Mouse (Mus musculus) left cerebral cortex, postnatal 14 days (tissue): ENCODE measurements around the gene Wfdc9. TPM values are rescaled to one million over a fixed set of nuclear protein-coding genes. Genes with fewer than 3 reads are reported as not detected.
"Not testable (repeated sequence)": the region's sequence is repeated elsewhere in the genome, so short reads cannot be mapped to it uniquely, and the experiment has no call there.

Experiments
- DNase-seq, 2 experiments: peaks; one replicate each; pipeline ENCODE4 v3.0.0; 2021 to 2022; ENCODE audit warnings: low spot score in 2 of 2, mixed read lengths in 1 of 2
- intact Hi-C: fragments of 180-260 bp; cut with DNase I; formaldehyde crosslinking; loops from one replicate; pipeline ENCODE4 v1.15.1; 2025
- total RNA-seq, 2 experiments: library from RNA; stranded (reverse); gene quantifications; 2 replicates each; pipeline ENCODE4 v1.2.3; 2021

Wfdc9 gene
- total RNA-seq, 2 experiments from 2014 or later, result not detected

DNA sequence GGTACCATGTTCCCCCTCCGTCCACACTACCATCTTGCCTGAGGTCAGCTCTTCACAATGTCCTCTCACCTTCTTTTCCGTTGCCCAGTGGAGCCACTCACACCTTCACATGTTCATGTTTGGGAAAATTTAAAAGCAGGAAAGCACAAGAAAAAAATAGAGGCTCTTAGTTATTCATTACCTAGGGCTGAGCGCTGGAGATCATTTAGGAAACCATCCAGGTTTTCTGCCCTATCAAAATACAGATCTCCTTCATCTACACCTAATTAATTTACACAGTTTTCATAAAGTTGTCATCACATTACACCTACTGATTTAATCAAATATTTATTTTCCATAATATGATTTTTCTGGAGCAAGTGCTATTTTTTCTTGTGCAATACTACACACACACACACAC lies 17.7 kb downstream of the Wfdc9 start, which contains the start of gene Wfdc16:
Gene Wfdc16 (minus strand): TSS at position 101 of the 400 bp plus-strand sequence.
- DNase-seq, result no peak
- intact Hi-C loops, result no loop called here

DNA sequence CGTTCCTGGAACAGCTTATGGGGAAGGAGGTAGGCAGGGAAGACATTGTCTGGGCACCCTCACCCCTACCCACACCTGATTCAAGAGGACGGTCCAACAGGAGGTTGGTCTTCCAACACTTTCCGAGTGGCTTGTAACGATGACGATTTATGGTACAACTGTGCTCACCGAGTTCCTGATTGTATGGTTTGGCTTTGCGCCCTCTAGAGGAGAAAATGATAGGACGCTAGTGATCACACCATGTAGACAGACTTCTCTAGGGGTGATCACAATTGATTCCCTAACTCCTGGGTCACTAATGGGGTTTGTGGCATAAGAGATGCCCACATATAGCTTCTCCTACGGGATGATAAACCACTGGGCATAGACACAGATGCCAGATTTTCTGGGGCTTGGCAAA lies 21.1 kb downstream of the Wfdc9 start:
- intact Hi-C loops, result no loop called here
- DNase-seq, result no peak

DNA sequence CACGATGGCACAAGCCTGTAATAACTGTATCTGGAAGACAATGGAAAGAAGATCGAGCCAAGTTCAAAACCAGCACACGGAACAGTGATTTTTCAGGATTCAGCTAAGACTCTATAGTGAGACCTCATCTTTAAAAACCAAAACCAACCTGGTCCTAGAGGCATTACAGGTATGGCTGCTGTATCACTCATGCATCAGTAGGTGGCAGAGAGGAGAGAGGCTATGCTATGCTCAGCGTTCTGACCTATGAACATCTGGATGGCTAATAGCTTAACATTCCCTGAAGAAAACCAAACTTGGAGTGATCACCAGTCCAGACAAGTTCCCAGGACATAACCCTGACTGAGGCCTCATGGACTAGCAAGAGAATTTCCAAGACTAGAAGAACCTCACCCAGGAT lies 34.6 kb downstream of the Wfdc9 start:
- intact Hi-C loops, result no loop called here
- no peak for DNase-seq

DNA sequence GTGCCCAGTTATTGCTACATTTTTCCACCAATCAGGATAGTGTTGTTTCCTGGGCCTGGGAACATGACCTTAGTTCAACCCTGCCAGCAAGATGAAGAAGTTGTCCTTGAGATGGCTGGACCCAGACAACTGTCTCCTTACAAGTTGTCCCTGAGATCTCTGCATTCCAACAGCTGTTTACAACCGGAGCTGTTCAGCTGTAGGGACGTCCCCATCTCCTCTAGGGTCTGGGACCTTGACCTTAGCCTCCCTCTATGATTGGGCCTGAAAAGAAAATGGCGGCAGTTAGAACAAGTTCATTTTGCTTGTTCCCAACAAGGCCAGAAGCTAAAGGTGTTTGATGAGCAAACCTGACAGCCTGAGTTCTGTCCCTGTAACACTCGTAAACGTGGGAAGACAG lies 37.3 kb downstream of the Wfdc9 start:
- intact Hi-C loops, result no loop called here
- no peak for DNase-seq

DNA sequence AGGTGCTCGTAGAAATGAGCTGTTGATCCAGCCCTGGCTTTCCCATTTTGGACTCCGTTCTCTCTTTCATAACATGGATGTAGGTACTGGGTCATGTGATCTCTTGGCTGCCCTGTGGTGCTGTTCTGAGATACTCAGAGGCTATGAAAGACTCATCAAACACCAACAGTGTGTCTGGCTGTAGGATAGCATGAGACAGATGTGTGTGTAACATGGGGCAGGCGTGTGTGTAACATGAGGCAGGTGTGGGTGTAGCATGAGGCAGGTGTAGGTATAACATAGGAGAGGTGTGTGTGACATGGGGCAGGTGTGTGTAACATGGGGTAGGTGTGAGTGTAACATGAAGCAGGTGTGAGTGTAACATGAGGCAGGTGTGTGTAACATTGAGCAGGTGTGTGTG lies 41.0 kb downstream of the Wfdc9 start:
- no peak for DNase-seq
- intact Hi-C loops, result no loop called here

DNA sequence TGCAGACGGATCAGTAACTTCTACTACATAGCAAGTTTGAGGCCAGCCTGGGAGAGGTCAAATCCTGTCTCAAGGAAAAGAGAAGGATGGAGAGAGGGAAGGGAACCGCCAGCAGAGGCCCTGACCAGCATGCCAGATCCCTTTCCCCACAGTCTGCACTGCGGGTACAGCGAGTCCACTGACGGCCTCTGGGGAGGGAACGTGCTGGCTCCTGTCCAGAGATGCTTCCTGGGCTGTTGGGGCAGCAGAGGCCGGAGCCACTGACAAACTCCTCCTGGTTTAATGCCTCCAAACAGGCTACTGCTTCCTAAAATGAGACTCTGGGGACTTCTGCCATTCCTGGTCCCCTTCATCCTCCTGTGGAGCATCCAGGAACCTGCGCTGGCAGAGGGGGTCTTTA lies 42.9 kb downstream of the Wfdc9 start, which contains the start of the genes Wfdc6b and Wfdc8:
Gene Wfdc6b (plus strand): TSS at position 52 of the 400 bp plus-strand sequence.
Gene Wfdc8 (minus strand): TSS at position 156 of the 400 bp plus-strand sequence.
- intact Hi-C loops, DNase-seq: not testable (repeated sequence)

DNA sequence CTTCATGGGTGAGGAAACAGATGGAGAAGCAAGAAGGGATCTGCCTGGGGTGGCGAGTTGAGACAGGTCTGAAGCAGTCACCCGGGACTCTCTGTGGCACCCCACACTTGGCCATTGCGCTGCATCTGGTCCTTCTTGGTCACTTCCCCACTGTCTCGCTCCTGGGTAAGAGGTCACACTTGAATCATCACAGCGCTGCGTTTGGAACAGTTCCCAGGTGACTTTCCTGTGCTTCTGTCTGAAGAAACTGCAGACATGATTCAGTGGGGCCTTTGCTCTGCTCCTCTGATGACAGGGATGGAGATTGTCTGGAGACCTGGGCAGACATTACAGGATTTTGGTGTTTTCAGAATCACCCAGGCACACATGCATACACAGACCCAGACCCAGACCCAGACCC lies 47.6 kb downstream of the Wfdc9 start:
- no peak for DNase-seq
- intact Hi-C loops, result no loop called here

DNA sequence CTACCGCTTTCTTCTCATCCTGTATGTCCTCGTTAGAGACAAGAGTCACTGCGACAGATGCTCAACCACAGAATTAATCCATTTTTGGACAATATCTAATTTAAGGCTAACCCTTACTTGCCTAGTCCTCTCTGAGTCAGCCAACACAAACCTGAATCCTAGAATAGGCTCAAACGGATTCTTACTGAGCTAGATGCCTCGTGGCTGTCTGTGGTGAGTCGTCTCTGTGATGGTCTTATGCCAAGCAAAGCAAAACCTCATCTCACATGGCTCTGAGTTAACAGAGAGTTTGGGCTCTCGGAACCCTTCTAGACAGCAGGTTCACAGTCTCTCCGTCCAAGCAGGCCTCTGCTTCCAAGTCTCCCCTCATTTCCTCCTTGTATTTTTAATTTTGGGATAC lies 52.0 kb downstream of the Wfdc9 start:
- no peak for DNase-seq
- intact Hi-C loops, result no loop called here

DNA sequence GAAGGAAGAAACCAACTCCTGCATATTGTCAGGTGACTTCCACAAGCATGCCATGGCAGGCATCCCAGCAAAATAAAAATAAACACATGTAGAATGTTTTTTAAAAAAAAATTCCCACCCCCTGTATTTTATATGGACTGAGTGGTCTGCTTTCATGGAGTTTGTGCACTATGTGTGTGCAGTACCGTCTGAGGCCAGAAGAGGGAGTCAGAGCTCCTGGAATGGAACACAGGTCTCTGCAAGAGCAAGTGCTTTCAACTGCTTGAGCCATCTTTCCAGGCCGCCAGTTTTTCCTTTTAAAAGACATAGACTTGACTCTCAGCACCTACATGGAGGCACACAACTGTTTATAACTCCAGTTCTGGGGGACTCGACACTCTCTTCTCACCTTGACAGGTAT lies 52.9 kb downstream of the Wfdc9 start:
- no peak for DNase-seq
- intact Hi-C loops, result no loop called here

DNA sequence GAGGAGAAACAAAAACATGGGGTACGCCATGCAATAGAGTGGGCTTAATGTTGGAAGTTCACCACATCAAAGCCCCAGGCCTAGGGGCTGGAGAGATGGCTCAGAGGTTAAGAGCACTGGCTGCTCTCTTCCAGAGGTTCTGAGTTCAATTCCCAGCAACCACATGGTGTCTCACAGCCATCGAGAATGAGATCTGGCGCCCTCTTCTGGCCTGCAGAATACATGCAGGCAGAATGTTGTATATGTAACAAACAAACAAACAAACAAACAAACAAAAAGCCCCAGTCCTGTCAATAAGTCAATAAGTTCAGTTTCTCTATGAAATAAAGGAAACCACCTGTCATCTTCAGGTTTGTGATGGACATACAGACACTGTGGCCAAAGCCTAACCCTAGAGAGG lies 56.2 kb downstream of the Wfdc9 start:
- DNase-seq, result no peak
- intact Hi-C loops, result no loop called here

Other genes with a start within 250 kb of the Wfdc9 start
- gene Sdc4, start 212.7 kb downstream of the Wfdc9 start, total RNA-seq, result 10 to 100 TPM; 60.0 to 79.0 TPM
- gene Sys1, start 199.6 kb downstream of the Wfdc9 start, total RNA-seq, result 10 to 100 TPM; 38.0 to 44.4 TPM
- gene Gm20458, start 195.6 kb downstream of the Wfdc9 start, total RNA-seq, result 10 to 100 TPM in 1 of 2 experiments, 1 to 10 TPM in 1; 1.9 to 12.2 TPM
- gene Trp53tg5, start 182.9 kb downstream of the Wfdc9 start, total RNA-seq, result not detected
- 100 to 1,000 TPM; 112 to 116 TPM for gene Dbndd2, start 170.5 kb downstream of the Wfdc9 start, total RNA-seq
- 100 to 1,000 TPM; 115 to 122 TPM for gene Pigt, start 159.1 kb downstream of the Wfdc9 start, total RNA-seq
- gene Wfdc2, start 94.2 kb downstream of the Wfdc9 start, total RNA-seq, result 1 to 10 TPM; 1.0 to 1.6 TPM
- gene Spint3, start 83.1 kb downstream of the Wfdc9 start, total RNA-seq, result not detected
- under 1 TPM; 0.72 to 0.92 TPM for gene Wfdc6a, start 71.1 kb downstream of the Wfdc9 start, total RNA-seq
- not detected for gene Eppin, start 63.0 kb downstream of the Wfdc9 start, total RNA-seq
- not detected for gene Wfdc6b, start 43.1 kb downstream of the Wfdc9 start, total RNA-seq
- not detected for gene Wfdc8, start 43.0 kb downstream of the Wfdc9 start, total RNA-seq
- gene Wfdc16, start 17.8 kb downstream of the Wfdc9 start, total RNA-seq, result not detected
- gene Wfdc10, start 537 bp downstream of the Wfdc9 start, total RNA-seq, result not detected
- gene Wfdc11, start 17.5 kb upstream of the Wfdc9 start, total RNA-seq, result not detected
- gene Wfdc13, start 28.5 kb upstream of the Wfdc9 start, total RNA-seq, result not detected
- gene Spint4, start 41.9 kb upstream of the Wfdc9 start, total RNA-seq, result not detected
- gene Spint5, start 58.7 kb upstream of the Wfdc9 start, total RNA-seq, result not detected
- gene Wfdc3, start 89.3 kb upstream of the Wfdc9 start, total RNA-seq, result 1 to 10 TPM in 1 of 2 experiments, under 1 TPM in 1; 0.92 to 1.1 TPM
- gene Dnttip1, start 89.4 kb upstream of the Wfdc9 start, total RNA-seq, result 10 to 100 TPM; 32.8 to 35.6 TPM
- gene Ube2c, start 113.3 kb upstream of the Wfdc9 start, total RNA-seq, result 1 to 10 TPM; 2.0 to 3.0 TPM
- gene Tnnc2, start 123.4 kb upstream of the Wfdc9 start, total RNA-seq, result 1 to 10 TPM in 1 of 2 experiments, not detected in 1; 1.1 TPM
- 10 to 100 TPM; 46.0 to 46.8 TPM for gene Snx21, start 129.2 kb upstream of the Wfdc9 start, total RNA-seq
- 10 to 100 TPM; 25.8 to 27.7 TPM for gene Acot8, start 148.3 kb upstream of the Wfdc9 start, total RNA-seq
- 1 to 10 TPM; 7.7 to 8.3 TPM for gene Zswim3, start 148.5 kb upstream of the Wfdc9 start, total RNA-seq
- gene Zswim1, start 166.1 kb upstream of the Wfdc9 start, total RNA-seq, result 10 to 100 TPM; 21.4 to 22.0 TPM
- gene Spata25, start 172.0 kb upstream of the Wfdc9 start, total RNA-seq, result not detected
- gene Ctsa, start 176.3 kb upstream of the Wfdc9 start, total RNA-seq, result 10 to 100 TPM; 88.4 to 91.6 TPM
- 1 to 10 TPM; 3.6 to 4.5 TPM for gene Neurl2, start 176.9 kb upstream of the Wfdc9 start, total RNA-seq
- 10 to 100 TPM; 86.5 to 92.3 TPM for gene Pltp, start 201.1 kb upstream of the Wfdc9 start, total RNA-seq
- 10 to 100 TPM; 38.7 to 41.4 TPM for gene Pcif1, start 222.7 kb upstream of the Wfdc9 start, total RNA-seq